Mouse (Mus musculus): ENCODE measurements around the gene Fis1. TPM values are rescaled to one million over a fixed set of nuclear protein-coding genes. Genes with fewer than 3 reads are reported as not detected.

Gene Fis1
- total RNA-seq, 1 experiment from 2014 or later: 120 TPM

Other genes starting within 250 kb of the Fis1 start
- gene Col26a1, start 70.1 kb upstream of the Fis1 start, total RNA-seq (2017): not detected in 2 replicates
- 3.8 and 15.0 TPM in 2 replicates for gene Ift22, start 45.1 kb upstream of the Fis1 start, total RNA-seq (2017)
- gene Cldn15, start 13.3 kb downstream of the Fis1 start, total RNA-seq (2017): 1.3 and 1.8 TPM in 2 replicates
- gene Plod3, start 33.7 kb downstream of the Fis1 start, total RNA-seq (2017): 35.1 and 57.3 TPM in 2 replicates
- gene Znhit1, start 34.7 kb downstream of the Fis1 start, total RNA-seq (2017): 28.2 and 32.1 TPM in 2 replicates
- gene Vgf, start 73.1 kb downstream of the Fis1 start, total RNA-seq (2017): not detected in 2 replicates
- gene Ap1s1, start 92.9 kb downstream of the Fis1 start, total RNA-seq (2017): 63.6 and 70.1 TPM in 2 replicates
- gene Serpine1, start 119.0 kb downstream of the Fis1 start, total RNA-seq (2017): not detected in 2 replicates
- 27.7 and 34.3 TPM in 2 replicates for gene Trim56, start 162.9 kb downstream of the Fis1 start, total RNA-seq (2017)
- gene Muc3, start 196.0 kb downstream of the Fis1 start, total RNA-seq (2017): not detected in 2 replicates